Mouse (Mus musculus): Measurements from ENCODE around the gene Syde2. TPM values are rescaled to one million over a fixed set of nuclear protein-coding genes. Genes with fewer than 3 reads are reported as not detected.
A peak's percentile ranks its signal among the peaks of the same experiment; 100 is the strongest.

Syde2 gene
- polyA plus RNA-seq, 1 experiment from 2014 or later = 0.65 TPM

GRCm38 (mm10) chr3:146047704-146048207 is 60.1 kb downstream of the Syde2 start:
- Histone ChIP-seq H3K4me2 (replicated peaks) (no peak overlapping the region), H3K27ac (replicated peaks) (no peak overlapping the region), H3K9ac (replicated peaks) (no peak overlapping the region), H3K27me3 (no peaks in the 10 kb centered on the region), H3K9me3 (no peaks in the 10 kb centered on the region), H3K36me3 (no peaks in the 10 kb centered on the region), H3K4me3 (no peak overlapping the region), H3K4me1 (peaks cover 11% of the 10 kb centered on the region)
- WGBS = 31% methylated on average over 15 of the region's 15 CpGs
- ATAC-seq (replicated peaks) = no peak

- ATAC-seq (replicated peaks) = no peak
- WGBS = 94% methylated on average over 5 of the region's 5 CpGs
Observed at GRCm38 (mm10) chr3:146049951-146050350, 62.3 kb downstream of the Syde2 start.

GRCm38 (mm10) chr3:146051277-146052007 is 63.8 kb downstream of the Syde2 start:
- no peak overlapping the region for H3K9ac ChIP-seq (replicated peaks)
- H3K27me3 ChIP-seq = no peaks in the 10 kb centered on the region
- no peaks in the 10 kb centered on the region for H3K9me3 ChIP-seq
- H3K4me1 ChIP-seq = peaks cover 11% of the 10 kb centered on the region
- WGBS = 19% methylated on average over 11 of the region's 11 CpGs
- H3K27ac ChIP-seq (replicated peaks) = no peak overlapping the region
- no peaks in the 10 kb centered on the region for H3K36me3 ChIP-seq
- no peak overlapping the region for H3K4me3 ChIP-seq
- ATAC-seq (replicated peaks) = peak; percentile 91
- H3K4me2 ChIP-seq (replicated peaks) = no peak overlapping the region

More at GRCm38 (mm10) chr3:146049951-146050350, 62.3 kb downstream of the Syde2 start:
- Histone ChIP-seq H3K4me3 (no peak overlapping the region), H3K9me3 (no peaks in the 10 kb centered on the region), H3K27me3 (no peaks in the 10 kb centered on the region), H3K9ac (replicated peaks) (no peak overlapping the region), H3K27ac (replicated peaks) (no peak overlapping the region), H3K4me2 (replicated peaks) (no peak overlapping the region), H3K4me1 (peaks cover 11% of the 10 kb centered on the region), H3K36me3 (no peaks in the 10 kb centered on the region)

GRCm38 (mm10) chr3:146053082-146053814 is 65.6 kb downstream of the Syde2 start:
- Histone ChIP-seq H3K36me3 (no peaks in the 10 kb centered on the region), H3K9me3 (no peaks in the 10 kb centered on the region), H3K4me1 (peaks cover 11% of the 10 kb centered on the region), H3K27me3 (no peaks in the 10 kb centered on the region), H3K4me2 (replicated peaks) (no peak overlapping the region), H3K9ac (replicated peaks) (no peak overlapping the region), H3K27ac (replicated peaks) (no peak overlapping the region), H3K4me3 (no peak overlapping the region)
- ATAC-seq (replicated peaks) = no peak
- WGBS = 69% methylated on average over 6 of the region's 6 CpGs

GRCm38 (mm10) chr3:146053873-146054272 is 66.2 kb downstream of the Syde2 start:
- H3K27me3 ChIP-seq = no peaks in the 10 kb centered on the region
- no peak overlapping the region for H3K4me3 ChIP-seq
- H3K9me3 ChIP-seq = no peaks in the 10 kb centered on the region
- no peak overlapping the region for H3K4me2 ChIP-seq (replicated peaks)
- no peak overlapping the region for H3K27ac ChIP-seq (replicated peaks)
- H3K36me3 ChIP-seq = no peaks in the 10 kb centered on the region
- 79% methylated on average over 2 of the region's 2 CpGs for WGBS
- ATAC-seq (replicated peaks) = no peak
- H3K4me1 ChIP-seq = peaks cover 11% of the 10 kb centered on the region
- no peak overlapping the region for H3K9ac ChIP-seq (replicated peaks)

GRCm38 (mm10) chr3:146057131-146057530 is 69.5 kb downstream of the Syde2 start:
- Histone ChIP-seq H3K4me2 (replicated peaks) (no peak overlapping the region), H3K9ac (replicated peaks) (no peak overlapping the region), H3K4me1 (no peaks in the 10 kb centered on the region), H3K27ac (replicated peaks) (no peak overlapping the region), H3K27me3 (no peaks in the 10 kb centered on the region), H3K9me3 (no peaks in the 10 kb centered on the region), H3K4me3 (no peak overlapping the region), H3K36me3 (no peaks in the 10 kb centered on the region)
- no peak for ATAC-seq (replicated peaks)
- WGBS = 81% methylated on average over 7 of the region's 7 CpGs

GRCm38 (mm10) chr3:146058263-146058662 is 70.6 kb downstream of the Syde2 start:
- no peaks in the 10 kb centered on the region for H3K36me3 ChIP-seq
- H3K4me3 ChIP-seq = no peak overlapping the region
- no peaks in the 10 kb centered on the region for H3K4me1 ChIP-seq
- no peaks in the 10 kb centered on the region for H3K27me3 ChIP-seq
- no peak for ATAC-seq (replicated peaks)
- H3K4me2 ChIP-seq (replicated peaks) = no peak overlapping the region
- no peak overlapping the region for H3K9ac ChIP-seq (replicated peaks)
- 10% methylated on average over 4 of the region's 4 CpGs for WGBS
- no peak overlapping the region for H3K27ac ChIP-seq (replicated peaks)
- H3K9me3 ChIP-seq = no peaks in the 10 kb centered on the region

- no peak overlapping the region for H3K4me3 ChIP-seq
- H3K27ac ChIP-seq (replicated peaks) = no peak overlapping the region
- H3K4me2 ChIP-seq (replicated peaks) = no peak overlapping the region
- H3K27me3 ChIP-seq = no peaks in the 10 kb centered on the region
- no peak overlapping the region for H3K9ac ChIP-seq (replicated peaks)
- H3K9me3 ChIP-seq = no peaks in the 10 kb centered on the region
- H3K36me3 ChIP-seq = no peaks in the 10 kb centered on the region
- ATAC-seq (replicated peaks) = no peak
- no peaks in the 10 kb centered on the region for H3K4me1 ChIP-seq
- 85% methylated on average over 15 of the region's 15 CpGs for WGBS
Observed at GRCm38 (mm10) chr3:146059356-146059926, 71.8 kb downstream of the Syde2 start.

- ATAC-seq (replicated peaks) = no peak
Observed at GRCm38 (mm10) chr3:146063146-146063545, 75.5 kb downstream of the Syde2 start.

GRCm38 (mm10) chr3:146069276-146069675 is 81.6 kb downstream of the Syde2 start:
- no peak overlapping the region for H3K9ac ChIP-seq (replicated peaks)
- no peak for ATAC-seq (replicated peaks)
- H3K4me1 ChIP-seq = no peaks in the 10 kb centered on the region
- no peaks in the 10 kb centered on the region for H3K27me3 ChIP-seq
- no peaks in the 10 kb centered on the region for H3K9me3 ChIP-seq
- H3K36me3 ChIP-seq = no peaks in the 10 kb centered on the region
- H3K27ac ChIP-seq (replicated peaks) = no peak overlapping the region
- 47% methylated on average over 4 of the region's 4 CpGs for WGBS
- H3K4me3 ChIP-seq = no peak overlapping the region
- no peak overlapping the region for H3K4me2 ChIP-seq (replicated peaks)

More at GRCm38 (mm10) chr3:146063146-146063545, 75.5 kb downstream of the Syde2 start:
- H3K4me2 ChIP-seq (replicated peaks) = no peak overlapping the region
- no peak overlapping the region for H3K9ac ChIP-seq (replicated peaks)
- 91% methylated on average over 11 of the region's 11 CpGs for WGBS
- no peaks in the 10 kb centered on the region for H3K27me3 ChIP-seq
- H3K4me1 ChIP-seq = no peaks in the 10 kb centered on the region
- H3K9me3 ChIP-seq = no peaks in the 10 kb centered on the region
- no peak overlapping the region for H3K4me3 ChIP-seq
- no peak overlapping the region for H3K27ac ChIP-seq (replicated peaks)
- H3K36me3 ChIP-seq = no peaks in the 10 kb centered on the region

Measured in forebrain, embryonic 15.5 days (tissue).